Mouse (Mus musculus): ENCODE measurements around the gene Lrrtm4.

DNA sequence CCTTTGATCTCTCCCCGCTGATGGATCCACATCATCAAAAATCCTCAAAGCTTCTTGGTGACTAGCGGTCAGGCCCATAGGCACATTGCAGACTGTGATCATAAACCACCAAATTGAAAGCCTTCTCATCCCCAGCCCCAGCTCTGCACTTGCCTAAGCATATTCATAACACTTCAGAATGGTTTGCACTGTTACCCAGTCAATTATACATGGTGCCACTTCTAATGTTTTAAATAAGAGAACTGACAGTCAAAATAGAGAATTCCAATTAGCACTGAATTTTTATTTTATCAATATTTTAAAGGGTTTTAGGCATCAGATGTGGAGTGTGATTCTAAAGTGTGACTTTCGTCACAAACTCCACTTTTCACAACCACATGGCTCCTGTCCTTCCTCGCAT, 606.8 kb downstream of the Lrrtm4 start:
- no peak for TF ChIP-seq TCF12 (IDR thresholded peaks at IDR 0.05; ENCODE audit: insufficient read depth, poor library complexity, severe bottlenecking)
- TF ChIP-seq POLR2A (IDR thresholded peaks at IDR 0.05; ENCODE audit: insufficient read length, low read depth), result no peak
- no peak for TF ChIP-seq MAX (IDR thresholded peaks at IDR 0.05; ENCODE audit: low read depth)
- TF ChIP-seq USF1 (IDR thresholded peaks at IDR 0.05; ENCODE audit: low read depth), result no peak
- no peak for TF ChIP-seq E2F4 (IDR thresholded peaks at IDR 0.05; ENCODE audit: insufficient read depth)
- TF ChIP-seq POLR2AphosphoS2 (IDR thresholded peaks at IDR 0.05; ENCODE audit: insufficient read length, low read depth), result no peak
- TF ChIP-seq SRF (IDR thresholded peaks at IDR 0.05; ENCODE audit: control insufficient read depth, insufficient read length, low read depth), result no peak
